Mouse (Mus musculus) T-helper 1 cell (primary cell): ENCODE measurements around the gene Vmn1r118.
"Not testable (repeated sequence)": the region's sequence is repeated elsewhere in the genome, so short reads cannot be mapped to it uniquely, and the experiment has no call there.

Experiments
- in situ Hi-C: fragments of 300-600 bp; cut with MboI, MseI; formaldehyde crosslinking; loops from one replicate; pipeline ENCODE4 v1.15.1; 2025; ENCODE audit warnings: high pct_unique_total_duplicates

Gene Vmn1r118

GRCm38 (mm10) chr7:20912247-20912646 is at the start of gene Vmn1r118:
TSS of gene Vmn1r118 (minus strand) at chr7:20912347.
- in situ Hi-C loops, result not testable (repeated sequence)

DNA sequence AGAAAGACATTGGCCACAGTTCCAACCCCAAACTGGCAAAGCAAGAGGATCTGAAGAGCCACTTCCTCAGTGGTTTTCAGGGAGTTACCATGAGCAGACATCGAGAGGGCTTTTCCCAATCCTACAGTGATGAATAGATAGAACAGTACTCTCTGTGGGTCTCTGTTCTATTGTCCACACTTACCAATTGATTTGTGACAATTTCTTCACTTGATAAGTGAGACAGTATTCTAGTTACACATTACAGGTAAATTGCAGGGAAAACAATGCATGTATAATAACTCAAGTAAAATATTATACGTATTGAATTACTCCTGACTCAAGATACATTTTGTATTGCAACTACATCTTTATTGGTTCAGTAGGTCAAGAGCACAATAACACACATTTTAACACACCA is 28.1 kb downstream of the Vmn1r118 start, which contains the start of gene Vmn1r117:
TSS of gene Vmn1r117 (minus strand) at position 101 of the 400 bp plus-strand sequence.
- in situ Hi-C loops, result not testable (repeated sequence)

DNA sequence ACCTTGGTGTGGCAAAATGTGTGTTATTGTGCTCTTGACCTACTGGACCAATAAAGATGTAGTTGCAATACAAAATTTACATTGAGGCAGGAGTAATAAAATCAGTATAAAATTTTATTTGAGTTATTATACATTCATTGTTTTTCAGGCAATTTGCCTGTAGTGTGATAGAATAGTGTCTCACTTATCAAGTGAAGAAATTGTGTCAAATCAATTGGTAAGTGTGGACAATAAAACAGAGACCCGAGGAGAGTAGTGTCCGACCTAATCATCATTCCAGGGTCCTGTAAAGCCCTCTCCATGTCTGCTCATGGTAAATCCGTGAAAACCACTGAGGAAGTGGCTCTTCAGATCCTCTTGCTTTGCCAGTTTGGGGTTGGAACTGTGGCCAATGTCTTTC is 40.2 kb downstream of the Vmn1r118 start, which contains the start of gene Vmn1r116:
TSS of gene Vmn1r116 (plus strand) at position 301 of the 400 bp plus-strand sequence.
- in situ Hi-C loops, result not testable (repeated sequence)
